Comparison of ENCODE assay signal across 23 mouse cellular contexts in the genomic region with DNA sequence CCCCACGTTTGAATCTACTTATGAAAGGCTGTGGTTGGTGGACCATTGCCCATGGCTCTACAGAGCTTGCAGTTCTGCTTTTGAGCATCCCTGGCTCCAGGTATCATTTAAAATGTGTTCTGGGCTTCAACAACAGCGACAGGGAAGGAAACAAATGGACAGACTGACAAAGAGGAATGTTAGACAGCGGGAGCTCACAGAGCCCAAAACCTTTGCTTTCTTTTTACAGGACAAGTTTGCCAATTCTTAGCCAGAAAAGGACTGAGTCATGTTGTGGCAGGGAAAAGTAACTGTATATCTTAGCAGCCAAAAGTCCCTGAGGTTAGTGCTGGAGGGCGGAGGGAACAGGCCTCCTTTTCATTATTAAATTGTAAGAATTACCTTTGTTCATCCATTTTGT.
DNase-seq lines count a peak whose midpoint lies in the region; ATAC-seq and TF ChIP-seq lines count a peak whose summit lies in the region.
"Had no signal": no experiment of that assay in that cellular context is flagged by ENCODE, and none has a peak within 500 bp of the region (broad histone marks: within the 10 kb centered on the region; RNA-seq: fewer than 3 reads in every experiment).

No protein-coding gene starts in this region.

- peak; percentile 70 for DNase-seq in 3T3-L1 (ENCODE audit: low read depth, low spot score)
- peak; percentile 13 for DNase-seq in adipocyte (ENCODE audit: low spot score)
- DNase-seq in retina, postnatal 1 day, result no peak
- no peak for DNase-seq in layer of hippocampus, adult 9-10 months (ENCODE audit: low spot score)
- DNase-seq: adrenal gland, adult 8-10 months; adrenal gland, postnatal 25 days; B cell, adult 2 months; cerebellum, adult 11-12 months; cerebellum, adult 8-10 months; cerebellum, postnatal 36 days; heart, postnatal 36 days had no signal

- H3K4me2 ChIP-seq in myocyte (ENCODE audit: low read depth), result peak overlapping the region; percentile 38
- H3K4me2 ChIP-seq in liver, embryonic 12.5 days, result no peak overlapping the region
- H3K4me2 ChIP-seq: forebrain, embryonic 12.5 days; forebrain, embryonic 15.5 days; heart, embryonic 12.5 days; heart, embryonic 15.5 days; hindbrain, embryonic 13.5 days; intestine, embryonic 15.5 days had no signal

- H3K9me3 ChIP-seq in liver, embryonic 12.5 days (replicated peaks), result no peaks in the 10 kb centered on the region
- H3K9me3 ChIP-seq: forebrain, embryonic 12.5 days; forebrain, embryonic 15.5 days; heart, embryonic 15.5 days; hindbrain, embryonic 13.5 days; intestine, embryonic 15.5 days had no signal

- no peak overlapping the region for H3K4me3 ChIP-seq in myocyte
- no peak overlapping the region for H3K4me3 ChIP-seq in liver, embryonic 12.5 days
- H3K4me3 ChIP-seq: forebrain, embryonic 12.5 days; forebrain, embryonic 15.5 days; heart, embryonic 12.5 days; heart, embryonic 15.5 days; hindbrain, embryonic 10.5 days; hindbrain, embryonic 13.5 days; intestine, embryonic 15.5 days had no signal

- no peak overlapping the region for H3ac ChIP-seq in myocyte (ENCODE audit: control insufficient read depth, insufficient read length)

- TF ChIP-seq POLR2A in myocyte (IDR thresholded peaks at IDR 0.05; ENCODE audit: insufficient read length, low read depth), result no peak

- H3K36me3 ChIP-seq in myocyte (ENCODE audit: control insufficient read depth, insufficient read depth), result no peaks in the 10 kb centered on the region
- no peaks in the 10 kb centered on the region for H3K36me3 ChIP-seq in liver, embryonic 12.5 days
- H3K36me3 ChIP-seq: forebrain, embryonic 12.5 days; forebrain, embryonic 15.5 days; G1E; heart, embryonic 12.5 days; heart, embryonic 15.5 days; hindbrain, embryonic 10.5 days; hindbrain, embryonic 13.5 days; intestine, embryonic 15.5 days had no signal

- no peaks in the 10 kb centered on the region for H3K79me2 ChIP-seq in myocyte (ENCODE audit: control insufficient read depth, insufficient read depth)

- no peak for ATAC-seq in liver, embryonic 12.5 days
- ATAC-seq: forebrain, embryonic 15.5 days; hindbrain, embryonic 16.5 days; intestine, embryonic 15.5 days had no signal

- no peaks in the 10 kb centered on the region for H3K27me3 ChIP-seq in myocyte (ENCODE audit: control insufficient read depth, insufficient read depth, insufficient read length)
- H3K27me3 ChIP-seq in liver, embryonic 12.5 days (replicated peaks), result no peaks in the 10 kb centered on the region
- H3K27me3 ChIP-seq: CH12.LX; forebrain, embryonic 12.5 days; forebrain, embryonic 15.5 days; heart, embryonic 12.5 days; heart, embryonic 15.5 days; hindbrain, embryonic 13.5 days; intestine, embryonic 15.5 days had no signal

- H3K4me1 ChIP-seq in liver, embryonic 12.5 days, result no peaks in the 10 kb centered on the region
- H3K4me1 ChIP-seq: forebrain, embryonic 15.5 days; heart, embryonic 12.5 days; heart, embryonic 15.5 days; hindbrain, embryonic 10.5 days; intestine, embryonic 15.5 days had no signal

- WGBS in liver, embryonic 12.5 days (ENCODE audit: insufficient replicate concordance), result 48% methylated on average over 4 of the region's 4 CpGs

- no peak overlapping the region for H3K27ac ChIP-seq in liver, embryonic 12.5 days
- H3K27ac ChIP-seq: forebrain, embryonic 12.5 days; forebrain, embryonic 15.5 days; heart, embryonic 15.5 days; hindbrain, embryonic 10.5 days; hindbrain, embryonic 13.5 days; intestine, embryonic 15.5 days had no signal

- no peak overlapping the region for H3K9ac ChIP-seq in liver, embryonic 12.5 days
- H3K9ac ChIP-seq: forebrain, embryonic 12.5 days; forebrain, embryonic 15.5 days; heart, embryonic 12.5 days; heart, embryonic 15.5 days; hindbrain, embryonic 13.5 days; intestine, embryonic 15.5 days had no signal

TF ChIP-seq in myocyte, 11 proteins besides CTCF, POLR2A, EP300 and RAD21:
- TF ChIP-seq MYOD1 (IDR thresholded peaks at IDR 0.05; ENCODE audit: control insufficient read depth in 1 of 3, insufficient read length in 2 of 3, low read depth in 2 of 3), result no peak
- TF ChIP-seq MAX (IDR thresholded peaks at IDR 0.05; ENCODE audit: low read depth), result no peak
TF ChIP-seq in myocyte: peak in this region for 0.

Comparison
In these comparisons a context has a peak if more than half of its experiments do, and no peak if none do; other contexts are left out.
1. DNase-seq: peak in 3T3-L1 (single experiment) and adipocyte (single experiment); none in retina, postnatal 1 day (single experiment) and layer of hippocampus, adult 9-10 months (single experiment).